Comparison of ENCODE assay signal across 22 mouse cellular contexts in the genomic region with DNA sequence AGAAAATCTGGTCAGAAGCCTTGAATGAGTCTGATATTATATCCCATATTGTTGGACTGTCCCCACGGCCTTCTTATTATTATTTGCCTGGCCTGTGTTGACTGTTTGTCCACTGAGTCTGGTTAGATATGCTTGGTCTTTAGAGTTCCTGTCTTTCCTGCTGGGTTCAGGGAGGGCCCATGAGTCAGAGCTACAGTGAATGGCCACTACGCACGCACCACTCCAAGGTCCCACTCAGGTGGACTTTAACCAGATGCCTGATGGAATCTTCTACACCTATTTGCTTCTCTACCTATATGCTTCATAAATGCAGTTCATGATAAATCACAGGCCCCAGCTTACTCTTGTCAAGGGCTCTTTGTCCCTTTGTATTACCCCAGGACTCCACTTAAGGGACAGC. TPM values are rescaled to one million over a fixed set of nuclear protein-coding genes. Genes with fewer than 3 reads are reported as not detected.
"Had no signal": no experiment of that assay in that cellular context is flagged by ENCODE, and none has a peak within 500 bp of the region (broad histone marks: within the 10 kb centered on the region; RNA-seq: fewer than 3 reads in every experiment).

No protein-coding gene starts in this region.

- H3K27me3 ChIP-seq: midbrain, embryonic 12.5 days; neural tube, embryonic 12.5 days had no signal

- H3K9ac ChIP-seq: liver, embryonic 12.5 days; liver, embryonic 14.5 days; lung, embryonic 14.5 days; midbrain, embryonic 12.5 days; neural tube, embryonic 12.5 days had no signal

- ATAC-seq: liver, embryonic 12.5 days; midbrain, embryonic 16.5 days had no signal

- H3K27ac ChIP-seq: liver, embryonic 12.5 days; liver, embryonic 14.5 days; midbrain, embryonic 10.5 days; midbrain, embryonic 12.5 days; neural tube, embryonic 12.5 days had no signal

- H3K4me1 ChIP-seq: liver, embryonic 12.5 days; midbrain, embryonic 12.5 days; neural tube, embryonic 12.5 days had no signal

- H3K4me3 ChIP-seq: liver, embryonic 12.5 days; midbrain, embryonic 10.5 days; midbrain, embryonic 12.5 days; myocyte; neural tube, embryonic 12.5 days had no signal

- DNase-seq: lung, embryonic 14.5 days; midbrain, embryonic 14.5 days; retina, postnatal 1 day; right cerebral cortex, adult 18-20 months; spleen, adult 18-20 months; thymus, adult 18-20 months; thymus, postnatal 14 days; thymus, postnatal 36 days had no signal

- H3K36me3 ChIP-seq: liver, embryonic 12.5 days; midbrain, embryonic 10.5 days; midbrain, embryonic 12.5 days; neural tube, embryonic 12.5 days had no signal

- H3K4me2 ChIP-seq: liver, embryonic 12.5 days; lung, embryonic 14.5 days; midbrain, embryonic 12.5 days; neural tube, embryonic 12.5 days had no signal

- H3K9me3 ChIP-seq: liver, embryonic 12.5 days; midbrain, embryonic 10.5 days; midbrain, embryonic 12.5 days; neural tube, embryonic 12.5 days had no signal

RNA-seq across cellular contexts. Expression of gene Gm10198, which starts 29.8 kb away (rescaled TPM):
- total RNA-seq: megakaryocyte-erythroid progenitor cell, adult 5-6 weeks; neutrophil, adult 5-6 weeks had no signal
- polyA plus RNA-seq: liver, embryonic 12.5 days; liver, embryonic 14.5 days; liver, embryonic 16.5 days; lung, embryonic 14.5 days; lung, embryonic 16.5 days; midbrain, embryonic 10.5 days; midbrain, embryonic 12.5 days; midbrain, embryonic 14.5 days; midbrain, embryonic 16.5 days; myocyte; neural tube, embryonic 12.5 days; neural tube, embryonic 14.5 days; stomach, embryonic 14.5 days; thymus, postnatal 0 days had no signal
